Mouse (Mus musculus) intestine, embryonic 15.5 days (tissue): ENCODE data around the gene Ect2. TPM values are rescaled to one million over a fixed set of nuclear protein-coding genes. Genes with fewer than 3 reads are reported as not detected.
A peak's percentile ranks its signal among the peaks of the same experiment; 100 is the strongest.

ENCODE experiments used
- ATAC-seq: fragments of 200-750 bp; cut with Nextera tagmentation; 2 replicates; pipeline ENCODE4 v1.8.0; 2017; ENCODE audit warnings: moderate TSS enrichment, moderate library complexity
- H3K27ac ChIP-seq: fragments of 300-500 bp; sonication (generic); 2 replicates; pipeline ENCODE4 v1.5.1; 2015; ENCODE audit warnings: mild to moderate bottlenecking, inconsistent platforms
- H3K27me3 ChIP-seq: fragments of 300-500 bp; sonication (generic); replicated peaks from 2 replicates; pipeline ENCODE4 v1.6.1; 2015; ENCODE audit warnings: inconsistent platforms
- H3K36me3 ChIP-seq: fragments of 300-500 bp; sonication (generic); 2 replicates; pipeline ENCODE4 v1.6.1; 2015; ENCODE audit warnings: inconsistent platforms
- H3K4me1 ChIP-seq: fragments of 300-500 bp; sonication (generic); replicated peaks from 2 replicates; pipeline ENCODE4 v1.6.1; 2015; ENCODE audit warnings: inconsistent platforms
- H3K4me2 ChIP-seq: fragments of 300-500 bp; sonication (generic); replicated peaks from 2 replicates; pipeline ENCODE4 v1.6.1; 2015; ENCODE audit warnings: mild to moderate bottlenecking, inconsistent platforms
- H3K4me3 ChIP-seq: fragments of 300-500 bp; sonication (generic); replicated peaks from 2 replicates; pipeline ENCODE4 v1.5.1; 2015; ENCODE audit warnings: inconsistent platforms
- H3K9ac ChIP-seq: fragments of 300-500 bp; sonication (generic); 2 replicates; pipeline ENCODE4 v1.6.1; 2015; ENCODE audit warnings: inconsistent platforms
- H3K9me3 ChIP-seq: fragments of 300-500 bp; sonication (generic); 2 replicates; pipeline ENCODE4 v1.6.1; 2016; ENCODE audit warnings: inconsistent platforms
- WGBS: fragments of 180-500 bp; shearing (Covaris S2); methylation state at CpG from one replicate; pipeline ENCODE4 v1.1.7; 2015; 5-methylcytosine and 5-hydroxymethylcytosine counted together
- polyA plus RNA-seq: library from polyadenylated mRNA; unstranded; fragments of >200 nt; fragmentation: Nextera tagmentation; extraction: Ambion mirVana; gene quantifications from 2 replicates; pipeline ENCODE4 v1.2.1, GENCODE M21; 2015

Gene Ect2
- polyA plus RNA-seq, 1 experiment from 2014 or later, result 52.5 TPM

GRCm38 (mm10) chr3:27154280-27154679 is 602 bp upstream of the Ect2 start:
- Histone ChIP-seq H3K4me1 (0 out of 2 replicates have a peak, but pooled peaks cover 7% of the 10 kb centered on the region), H3K9me3 (no peaks in the 10 kb centered on the region), H3K9ac (no peak overlapping the region), H3K4me2 (peak overlapping the region; percentile 49), H3K36me3 (0 out of 2 replicates have a peak, but pooled peaks cover 4% of the 10 kb centered on the region), H3K4me3 (peak overlapping the region; percentile 95), H3K27me3 (no peaks in the 10 kb centered on the region), H3K27ac (peak overlapping the region; percentile 57)
- ATAC-seq, result peak; percentile 11; the same call in 1 of the 2 replicates
- 46% methylated on average over 2 of the region's 2 CpGs for WGBS

GRCm38 (mm10) chr3:27153191-27153671 is 447 bp downstream of the Ect2 start:
- Histone ChIP-seq H3K9ac (peak overlapping the region; percentile 75), H3K27ac (peak overlapping the region; percentile 82), H3K4me1 (0 out of 2 replicates have a peak, but pooled peaks cover 7% of the 10 kb centered on the region), H3K4me3 (peak overlapping the region; percentile 95), H3K27me3 (no peaks in the 10 kb centered on the region), H3K9me3 (no peaks in the 10 kb centered on the region), H3K36me3 (0 out of 2 replicates have a peak, but pooled peaks cover 4% of the 10 kb centered on the region), H3K4me2 (peak overlapping the region; percentile 74)
- peak; percentile 44 for ATAC-seq
- under 1% methylated on average over 31 of the region's 31 CpGs for WGBS

DNA sequence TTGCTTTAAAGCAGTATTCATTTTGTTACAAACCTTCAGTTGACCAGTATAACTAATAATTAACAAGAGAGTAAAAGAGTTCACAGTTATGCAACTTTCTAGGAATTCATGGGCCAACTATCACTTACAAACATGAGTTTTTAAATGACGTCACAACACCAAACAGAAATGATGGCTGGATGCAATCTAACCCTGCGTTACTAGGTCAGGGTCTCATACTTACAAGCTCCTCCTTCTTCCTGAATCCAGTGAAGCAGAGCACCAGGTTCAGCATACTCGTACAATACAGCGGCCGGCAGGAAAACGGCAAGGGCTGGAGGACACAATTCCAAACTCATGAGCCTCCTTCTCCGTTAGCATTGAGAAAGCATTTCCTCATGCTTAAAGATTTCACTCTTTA is 7.9 kb downstream of the Ect2 start:
- Histone ChIP-seq H3K27me3 (no peaks in the 10 kb centered on the region), H3K9me3 (no peaks in the 10 kb centered on the region), H3K36me3 (peaks cover 13% of the 10 kb centered on the region; the same call in 1 of the 2 replicates), H3K27ac (no peak overlapping the region), H3K9ac (no peak overlapping the region), H3K4me3 (no peak overlapping the region), H3K4me1 (no peaks in the 10 kb centered on the region), H3K4me2 (no peak overlapping the region)
- no peak for ATAC-seq
- WGBS, result 92% methylated on average over 7 of the region's 7 CpGs

- 82% methylated on average over 7 of the region's 7 CpGs for WGBS
- no peak overlapping the region for H3K4me2 ChIP-seq
- no peak overlapping the region for H3K9ac ChIP-seq
- ATAC-seq, result peak; percentile 71
- H3K4me3 ChIP-seq, result no peak overlapping the region
- no peaks in the 10 kb centered on the region for H3K9me3 ChIP-seq
- H3K27me3 ChIP-seq, result no peaks in the 10 kb centered on the region
- H3K4me1 ChIP-seq, result no peaks in the 10 kb centered on the region
- peaks cover 15% of the 10 kb centered on the region; the same call in 1 of the 2 replicates for H3K36me3 ChIP-seq
- H3K27ac ChIP-seq, result no peak overlapping the region
Measured at GRCm38 (mm10) chr3:27143570-27143969, 10.1 kb downstream of the Ect2 start.

DNA sequence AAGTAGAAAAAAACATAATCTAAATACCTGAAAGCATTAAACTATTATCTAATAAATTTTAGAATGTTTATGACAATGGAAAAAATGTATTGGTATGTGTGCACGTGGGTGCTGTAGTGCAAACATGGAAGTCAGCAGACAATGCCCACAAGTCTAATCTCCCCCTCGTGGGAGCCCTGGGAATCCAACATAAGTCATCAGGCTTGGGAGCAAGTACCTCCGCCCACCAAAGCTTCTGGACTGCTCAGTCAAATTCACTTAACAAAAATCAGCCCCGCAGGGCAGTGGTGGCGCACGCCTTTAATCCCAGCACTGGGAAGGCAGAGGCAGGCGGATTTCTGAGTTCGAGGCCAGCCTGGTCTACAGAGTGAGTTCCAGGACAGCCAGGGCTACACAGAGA is 13.6 kb downstream of the Ect2 start:
- no peak overlapping the region for H3K9ac ChIP-seq
- ATAC-seq, result no peak
- 87% methylated on average over 8 of the region's 8 CpGs for WGBS
- H3K27ac ChIP-seq, result no peak overlapping the region
- no peak overlapping the region for H3K4me3 ChIP-seq
- no peaks in the 10 kb centered on the region for H3K4me1 ChIP-seq
- H3K27me3 ChIP-seq, result no peaks in the 10 kb centered on the region
- H3K9me3 ChIP-seq, result no peaks in the 10 kb centered on the region
- H3K36me3 ChIP-seq, result peaks cover 37% of the 10 kb centered on the region
- no peak overlapping the region for H3K4me2 ChIP-seq

DNA sequence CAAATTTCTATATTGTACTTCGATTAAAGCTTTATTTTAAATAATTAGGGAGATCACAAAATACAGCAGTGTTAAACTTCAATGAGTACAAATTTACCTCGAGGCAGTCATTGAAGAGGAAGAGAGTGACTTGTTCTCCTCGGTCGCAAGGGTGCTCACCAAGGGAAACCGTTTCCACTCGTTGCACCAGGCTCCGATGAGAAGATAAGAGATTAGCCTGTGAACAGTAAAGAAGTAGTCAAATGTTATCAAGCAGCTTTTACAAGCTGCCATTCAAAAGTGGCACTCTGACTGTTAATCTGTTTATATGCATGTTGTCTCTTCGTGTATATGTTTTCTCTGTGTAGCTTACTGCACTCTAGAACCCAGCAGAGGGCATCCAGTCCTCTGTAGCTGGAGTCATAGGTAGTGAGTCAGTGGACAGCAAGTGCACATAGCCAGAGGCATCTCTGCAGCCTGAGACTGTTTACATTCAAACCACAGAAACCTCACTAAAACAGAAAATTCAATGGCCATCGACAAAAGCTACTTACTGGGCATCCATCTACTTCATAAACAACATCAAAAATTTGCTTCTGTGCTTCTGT is 31.7 kb downstream of the Ect2 start:
- Histone ChIP-seq H3K9ac (no peak overlapping the region), H3K36me3 (peaks cover 16% of the 10 kb centered on the region; the same call in 1 of the 2 replicates), H3K4me2 (no peak overlapping the region), H3K27me3 (no peaks in the 10 kb centered on the region), H3K4me3 (no peak overlapping the region), H3K4me1 (no peaks in the 10 kb centered on the region), H3K27ac (no peak overlapping the region), H3K9me3 (no peaks in the 10 kb centered on the region)
- no peak for ATAC-seq
- 83% methylated on average over 9 of the region's 9 CpGs for WGBS

GRCm38 (mm10) chr3:27120932-27121331 is 32.7 kb downstream of the Ect2 start:
- no peak overlapping the region for H3K4me3 ChIP-seq
- H3K36me3 ChIP-seq, result peaks cover 18% of the 10 kb centered on the region; the same call in 1 of the 2 replicates
- WGBS, result 87% methylated on average over 6 of the region's 6 CpGs
- no peaks in the 10 kb centered on the region for H3K4me1 ChIP-seq
- no peak overlapping the region for H3K27ac ChIP-seq
- H3K4me2 ChIP-seq, result no peak overlapping the region
- H3K9me3 ChIP-seq, result no peaks in the 10 kb centered on the region
- no peak overlapping the region for H3K9ac ChIP-seq
- ATAC-seq, result no peak
- no peaks in the 10 kb centered on the region for H3K27me3 ChIP-seq

GRCm38 (mm10) chr3:27118227-27118626 is 35.5 kb downstream of the Ect2 start:
- no peaks in the 10 kb centered on the region for H3K9me3 ChIP-seq
- H3K36me3 ChIP-seq, result peaks cover 22% of the 10 kb centered on the region
- H3K27ac ChIP-seq, result no peak overlapping the region
- H3K27me3 ChIP-seq, result no peaks in the 10 kb centered on the region
- H3K4me3 ChIP-seq, result no peak overlapping the region
- 92% methylated on average over 4 of the region's 4 CpGs for WGBS
- H3K4me1 ChIP-seq, result no peaks in the 10 kb centered on the region
- no peak overlapping the region for H3K9ac ChIP-seq
- no peak overlapping the region for H3K4me2 ChIP-seq
- ATAC-seq, result no peak

DNA sequence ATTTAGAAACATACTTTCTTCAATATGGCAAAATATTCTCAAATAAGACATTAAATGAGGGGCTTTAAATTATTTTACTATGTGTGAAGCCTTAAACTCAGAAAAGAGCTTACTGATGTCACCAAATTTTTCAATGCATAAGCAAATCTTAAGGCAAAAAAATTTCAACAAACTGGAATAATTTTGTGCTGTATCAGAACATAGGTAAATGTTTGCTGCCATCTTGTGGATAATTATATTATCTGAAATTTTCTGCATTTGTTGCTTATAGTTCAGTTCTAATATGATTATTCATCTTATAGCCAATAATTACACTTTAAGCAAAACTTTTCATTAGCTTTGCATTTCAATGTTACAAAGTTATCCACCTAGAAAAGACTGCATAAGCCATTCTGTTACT is 42.8 kb downstream of the Ect2 start:
- Histone ChIP-seq H3K27me3 (no peaks in the 10 kb centered on the region), H3K4me2 (no peak overlapping the region), H3K4me1 (no peaks in the 10 kb centered on the region), H3K9ac (no peak overlapping the region), H3K4me3 (no peak overlapping the region), H3K27ac (no peak overlapping the region), H3K9me3 (no peaks in the 10 kb centered on the region), H3K36me3 (peaks cover 22% of the 10 kb centered on the region)
- ATAC-seq, result no peak

- whole genome bisulfite sequencing, result 92% methylated on average over 4 of the region's 4 CpGs
Measured at GRCm38 (mm10) chr3:27109109-27109508, 44.6 kb downstream of the Ect2 start.

DNA sequence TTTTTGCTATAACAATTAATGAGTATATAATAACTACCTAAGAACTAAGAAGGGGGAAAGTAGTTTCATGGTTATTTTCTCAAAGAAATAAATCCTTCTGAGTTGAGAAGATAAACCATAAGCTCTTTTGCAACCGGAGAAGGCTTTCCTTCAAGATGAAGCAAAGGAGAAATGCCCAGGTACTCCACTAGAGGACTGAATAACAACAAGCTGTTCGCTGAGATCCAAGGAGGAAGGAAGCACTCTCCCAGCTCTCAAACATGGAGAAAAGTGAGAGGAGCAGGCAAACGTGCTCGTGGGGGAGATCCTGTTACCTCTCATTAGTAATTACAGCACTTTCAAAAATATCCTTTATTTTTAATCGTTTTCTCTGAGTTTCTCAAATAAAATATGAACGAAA is 46.5 kb downstream of the Ect2 start:
- no peak for ATAC-seq
- Histone ChIP-seq H3K27me3 (no peaks in the 10 kb centered on the region), H3K9me3 (no peaks in the 10 kb centered on the region), H3K36me3 (peaks cover 10% of the 10 kb centered on the region), H3K4me2 (no peak overlapping the region), H3K9ac (no peak overlapping the region), H3K27ac (no peak overlapping the region), H3K4me3 (no peak overlapping the region), H3K4me1 (no peaks in the 10 kb centered on the region)
- WGBS, result 81% methylated on average over 6 of the region's 6 CpGs

More at GRCm38 (mm10) chr3:27109109-27109508, 44.6 kb downstream of the Ect2 start:
- H3K27me3 ChIP-seq, result no peaks in the 10 kb centered on the region
- no peaks in the 10 kb centered on the region for H3K4me1 ChIP-seq
- peaks cover 16% of the 10 kb centered on the region for H3K36me3 ChIP-seq
- no peak overlapping the region for H3K27ac ChIP-seq
- H3K4me2 ChIP-seq, result no peak overlapping the region
- H3K9me3 ChIP-seq, result no peaks in the 10 kb centered on the region
- H3K9ac ChIP-seq, result no peak overlapping the region
- no peak for ATAC-seq
- no peak overlapping the region for H3K4me3 ChIP-seq

DNA sequence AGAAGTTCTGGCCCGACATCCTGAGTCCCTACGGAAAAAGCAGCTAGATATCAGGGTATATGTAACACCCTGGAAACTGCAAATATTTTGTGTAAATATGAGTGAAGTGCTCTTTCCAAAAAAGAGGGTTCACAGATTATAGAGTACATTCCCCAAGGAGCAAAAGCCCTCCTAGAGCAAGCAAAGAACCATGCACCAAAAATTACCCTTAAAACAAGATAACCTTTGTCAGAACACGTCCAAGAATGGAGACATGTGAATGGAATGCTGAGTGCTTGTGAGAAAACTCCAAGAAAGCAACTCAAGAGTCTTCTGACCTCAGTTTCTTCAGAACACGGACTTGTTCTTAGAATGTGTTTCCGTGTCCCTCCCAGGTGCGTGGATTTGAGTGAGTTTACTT is 50.7 kb downstream of the Ect2 start:
- Histone ChIP-seq H3K4me1 (no peaks in the 10 kb centered on the region), H3K27me3 (no peaks in the 10 kb centered on the region), H3K27ac (no peak overlapping the region), H3K9ac (no peak overlapping the region), H3K4me3 (no peak overlapping the region), H3K9me3 (no peaks in the 10 kb centered on the region), H3K36me3 (peaks cover 20% of the 10 kb centered on the region), H3K4me2 (no peak overlapping the region)
- WGBS, result 90% methylated on average over 6 of the region's 6 CpGs
- ATAC-seq, result no peak

DNA sequence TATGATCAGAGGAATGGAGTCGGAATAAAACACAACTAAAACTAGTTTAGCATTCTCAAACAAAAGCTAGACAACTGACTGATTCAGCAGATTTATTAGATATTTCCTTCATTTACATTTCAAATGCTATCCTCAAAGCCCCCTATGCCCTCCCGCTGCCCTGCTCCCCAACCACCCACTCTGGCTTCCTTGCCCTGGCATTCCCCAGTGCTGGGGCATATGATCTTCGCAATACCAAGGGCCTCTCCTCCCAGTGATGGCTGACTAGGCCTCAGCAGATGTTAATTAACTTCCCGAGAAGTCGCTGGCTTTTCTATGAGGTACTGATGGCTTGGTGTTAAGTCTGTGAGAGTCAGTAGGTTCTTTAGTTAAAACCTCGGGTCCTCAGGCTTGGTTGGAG is 55.0 kb downstream of the Ect2 start:
- no peak overlapping the region for H3K9ac ChIP-seq
- 94% methylated on average over 6 of the region's 6 CpGs for WGBS
- H3K4me3 ChIP-seq, result no peak overlapping the region
- peaks cover 22% of the 10 kb centered on the region for H3K36me3 ChIP-seq
- no peak overlapping the region for H3K4me2 ChIP-seq
- no peaks in the 10 kb centered on the region for H3K4me1 ChIP-seq
- H3K27ac ChIP-seq, result no peak overlapping the region
- H3K27me3 ChIP-seq, result no peaks in the 10 kb centered on the region
- H3K9me3 ChIP-seq, result no peaks in the 10 kb centered on the region
- ATAC-seq, result no peak
